7 mouse cellular contexts compared by ENCODE assay signal in the genomic region with DNA sequence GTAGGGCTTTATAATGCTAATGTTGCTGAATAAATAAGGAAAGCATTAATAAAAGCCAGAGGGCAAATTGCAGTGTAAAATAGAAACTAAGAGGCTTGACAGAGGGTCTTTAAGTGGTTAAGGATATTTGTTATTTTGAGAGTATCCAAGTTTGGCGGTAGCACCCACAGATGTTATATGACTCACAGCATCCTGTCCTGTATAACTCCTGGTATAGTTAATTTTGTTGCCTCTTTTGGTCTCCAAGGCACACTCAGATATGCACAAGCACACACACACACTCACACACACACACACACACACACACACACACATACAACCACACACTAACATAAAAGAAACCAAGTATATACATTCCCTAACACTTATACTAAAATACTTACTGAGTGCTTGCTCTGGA.
"Had no signal": no experiment of that assay in that cellular context is flagged by ENCODE, and none has a peak within 500 bp of the region (broad histone marks: within the 10 kb centered on the region; RNA-seq: fewer than 3 reads in every experiment).

No protein-coding gene starts in this region.

- DNase-seq: kidney, adult 18-20 months; kidney, postnatal 10 days; kidney, postnatal 4 days; lung, adult 18-20 months; retina, postnatal 1 day; thymus, adult 18-20 months; thymus, postnatal 14 days had no signal
